Mouse (Mus musculus) layer of hippocampus, adult 9-11 months (tissue): ENCODE measurements around the gene Ppp2ca.
"Not testable (repeated sequence)": the region's sequence is repeated elsewhere in the genome, so short reads cannot be mapped to it uniquely, and the experiment has no call there.

Experiments used
- DNase-seq: peaks from one replicate; pipeline ENCODE4 v3.0.0; 2022

Gene Ppp2ca

DNA sequence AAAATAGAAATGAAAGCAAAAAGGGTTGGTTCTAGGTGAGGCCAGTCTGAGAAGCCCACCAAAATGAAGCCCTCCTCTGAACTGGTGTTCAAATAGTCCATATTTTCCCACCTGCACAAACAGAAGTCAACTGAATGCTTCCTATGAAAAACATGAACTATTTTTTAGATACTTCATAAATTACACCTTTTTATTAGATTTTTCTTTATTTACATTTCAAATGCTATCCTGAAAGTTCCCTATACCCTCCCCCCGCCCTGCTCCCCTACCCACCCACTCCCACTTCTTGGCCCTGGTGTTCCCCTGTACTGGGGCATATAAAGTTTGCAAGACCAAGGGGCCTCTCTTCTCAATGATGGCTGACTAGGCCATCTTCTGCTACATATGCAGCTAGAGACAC lies 46.9 kb downstream of the Ppp2ca start, which contains the start of gene Olfr1373:
Gene Olfr1373 (minus strand): TSS at position 101 of the 400 bp plus-strand sequence.
- DNase-seq = not testable (repeated sequence)

DNA sequence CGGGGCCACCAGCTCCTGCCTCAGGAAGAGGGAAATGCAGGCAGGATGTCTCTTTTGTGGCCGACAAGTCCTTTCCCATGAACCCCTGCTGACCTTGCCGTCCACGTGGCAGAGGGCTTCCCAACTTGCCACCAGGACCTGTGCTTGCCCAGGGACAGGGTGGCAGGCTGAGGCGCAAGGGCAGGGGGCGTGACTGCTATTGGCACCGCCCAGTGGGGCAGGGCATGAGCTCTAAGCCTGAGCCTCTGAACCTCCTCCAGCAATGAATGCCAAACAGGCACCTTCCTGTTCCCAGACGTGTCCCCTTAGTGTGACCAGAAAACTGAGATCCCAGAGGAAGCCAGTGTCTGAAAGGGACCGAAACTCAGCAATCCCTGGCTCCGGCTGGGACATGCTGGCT lies 65.4 kb downstream of the Ppp2ca start:
- DNase-seq = no peak

DNA sequence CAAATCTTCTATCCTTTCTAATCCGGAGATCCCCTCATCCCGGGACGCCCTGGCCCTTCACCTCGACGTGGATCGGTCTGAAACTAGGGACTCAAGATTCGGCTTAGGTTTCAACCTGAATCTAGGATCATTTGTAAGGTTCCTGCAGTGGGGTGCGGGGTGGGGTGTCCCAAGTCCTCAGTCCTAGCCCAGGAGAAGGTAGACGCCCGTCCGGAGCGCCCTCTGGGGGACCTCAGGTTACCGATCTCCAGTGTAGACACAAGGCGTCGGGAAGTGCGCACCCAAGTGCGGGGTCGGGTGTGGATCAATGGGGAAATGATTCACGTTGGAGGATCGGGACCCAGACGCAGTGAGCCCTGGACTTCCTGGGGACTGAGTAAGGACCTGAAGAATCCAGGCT lies 68.6 kb downstream of the Ppp2ca start:
- DNase-seq = no peak

GRCm38 (mm10) chr11:52167901-52168302 lies 69.4 kb downstream of the Ppp2ca start:
- not testable (repeated sequence) for DNase-seq

DNA sequence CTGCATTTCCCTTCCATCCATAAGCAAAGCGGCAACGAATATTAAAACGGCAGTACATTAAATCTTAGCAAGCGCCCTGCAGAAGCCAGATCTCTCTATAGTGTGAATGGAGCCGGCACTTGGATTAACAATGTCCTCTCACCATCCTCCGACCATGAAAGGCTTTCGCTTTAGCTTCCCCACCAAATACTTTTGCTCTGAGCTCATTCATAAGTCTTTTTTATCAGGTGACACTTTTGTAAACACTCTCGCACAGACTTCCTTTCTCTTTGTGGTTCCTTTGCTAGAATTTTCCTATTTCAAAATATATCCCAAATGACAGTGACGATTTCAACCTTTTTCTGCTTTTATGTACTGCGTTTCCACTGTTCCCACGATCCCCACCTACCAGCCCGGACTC lies 70.0 kb downstream of the Ppp2ca start:
- DNase-seq = no peak
